Mouse (Mus musculus) neural tube, embryonic 11.5 days (tissue): ENCODE data around the gene Dlx2. TPM values are rescaled to one million over a fixed set of nuclear protein-coding genes. Genes with fewer than 3 reads are reported as not detected.

ENCODE experiments used
- ATAC-seq: fragments of 200-750 bp; cut with Nextera tagmentation; 2 replicates; pipeline ENCODE4 v1.8.0; 2017; ENCODE audit warnings: moderate number of reproducible peaks, mild to moderate bottlenecking, moderate TSS enrichment, moderate library complexity; ENCODE audit not compliant: insufficient read depth, low FRiP score, low TSS enrichment
- DNase-seq: peaks from one replicate; pipeline ENCODE4 v3.0.0-alpha.2; 2015; ENCODE audit warnings: low spot score
- H3K27ac ChIP-seq: fragments of 300-500 bp; sonication (generic); 2 replicates; pipeline ENCODE4 v1.5.1; 2014; ENCODE audit warnings: low read depth, mild to moderate bottlenecking, low read length
- H3K27me3 ChIP-seq: fragments of 300-500 bp; sonication (generic); 2 replicates; pipeline ENCODE4 v1.6.1; 2014; ENCODE audit warnings: mild to moderate bottlenecking, low read length, mixed read lengths; ENCODE audit not compliant: control insufficient read depth, insufficient read depth
- H3K36me3 ChIP-seq: fragments of 300-500 bp; sonication (generic); 2 replicates; pipeline ENCODE4 v1.6.1; 2014; ENCODE audit warnings: mild to moderate bottlenecking, low read length, moderate library complexity, mixed read lengths; ENCODE audit not compliant: control insufficient read depth, insufficient read depth
- H3K4me1 ChIP-seq: fragments of 300-500 bp; sonication (generic); 2 replicates; pipeline ENCODE4 v1.6.1; 2014; ENCODE audit warnings: low read length, mixed read lengths; ENCODE audit not compliant: control insufficient read depth, insufficient read depth
- H3K4me2 ChIP-seq: fragments of 300-500 bp; sonication (generic); 2 replicates; pipeline ENCODE4 v1.6.1; 2014; ENCODE audit warnings: low read depth, mild to moderate bottlenecking, moderate library complexity
- H3K4me3 ChIP-seq: fragments of 300-500 bp; sonication (generic); 2 replicates; pipeline ENCODE4 v1.5.1; 2014; ENCODE audit warnings: low read depth, low read length
- H3K9ac ChIP-seq: fragments of 300-500 bp; sonication (generic); 2 replicates; pipeline ENCODE4 v1.6.1; 2014; ENCODE audit warnings: mild to moderate bottlenecking, low read length
- H3K9me3 ChIP-seq: fragments of 300-500 bp; sonication (generic); 2 replicates; pipeline ENCODE4 v1.6.1; 2016; ENCODE audit warnings: low read length; ENCODE audit not compliant: control insufficient read depth
- WGBS: fragments of 180-500 bp; shearing (Covaris S2); extraction: QIAGEN DNeasy Blood & Tissue Kit; methylation state at CpG from one replicate; pipeline ENCODE4 v1.1.7; 2014; 5-methylcytosine and 5-hydroxymethylcytosine counted together
- polyA plus RNA-seq: library from polyadenylated mRNA; unstranded; fragments of >200 nt; fragmentation: Nextera tagmentation; extraction: Ambion mirVana; gene quantifications from 2 replicates; pipeline ENCODE4 v1.2.1, GENCODE M21; 2014

Gene Dlx2
- polyA plus RNA-seq, 1 experiment from 2014 or later: 2.2 TPM

- no peaks in the 10 kb centered on the region for H3K27me3 ChIP-seq
- no peak for ATAC-seq
- WGBS: 72% methylated on average over 16 of the region's 16 CpGs
- peaks cover 7% of the 10 kb centered on the region; the same call in 1 of the 2 replicates for H3K4me1 ChIP-seq
- DNase-seq: no peak
- H3K4me2 ChIP-seq: no peak overlapping the region
- H3K9ac ChIP-seq: no peak overlapping the region
- H3K36me3 ChIP-seq: no peaks in the 10 kb centered on the region
- H3K9me3 ChIP-seq: no peaks in the 10 kb centered on the region
- H3K27ac ChIP-seq: no peak overlapping the region
- no peak overlapping the region for H3K4me3 ChIP-seq
Measured at GRCm38 (mm10) chr2:71499276-71500230, 47.0 kb downstream of the Dlx2 start.

- H3K27ac ChIP-seq: no peak overlapping the region
- H3K9ac ChIP-seq: no peak overlapping the region
- no peaks in the 10 kb centered on the region for H3K27me3 ChIP-seq
- ATAC-seq: no peak
- no peaks in the 10 kb centered on the region for H3K36me3 ChIP-seq
- H3K4me3 ChIP-seq: no peak overlapping the region
- H3K9me3 ChIP-seq: no peaks in the 10 kb centered on the region
- H3K4me1 ChIP-seq: peaks cover 7% of the 10 kb centered on the region; the same call in 1 of the 2 replicates
- no peak overlapping the region for H3K4me2 ChIP-seq
- 49% methylated on average over 5 of the region's 5 CpGs for WGBS
- DNase-seq: no peak
Measured at GRCm38 (mm10) chr2:71497175-71497574, 49.4 kb downstream of the Dlx2 start.

GRCm38 (mm10) chr2:71494971-71495370 lies 51.6 kb downstream of the Dlx2 start:
- DNase-seq: no peak
- no peak overlapping the region for H3K4me2 ChIP-seq
- H3K4me1 ChIP-seq: 0 out of 2 replicates have a peak, but pooled peaks cover 2% of the 10 kb centered on the region
- no peak for ATAC-seq
- WGBS: 35% methylated on average over 4 of the region's 4 CpGs
- no peaks in the 10 kb centered on the region for H3K9me3 ChIP-seq
- no peak overlapping the region for H3K9ac ChIP-seq
- H3K27ac ChIP-seq: no peak overlapping the region
- H3K27me3 ChIP-seq: no peaks in the 10 kb centered on the region
- H3K36me3 ChIP-seq: no peaks in the 10 kb centered on the region
- H3K4me3 ChIP-seq: no peak overlapping the region

- ATAC-seq: no peak
- DNase-seq: no peak
Measured at GRCm38 (mm10) chr2:71494503-71494902, 52.1 kb downstream of the Dlx2 start.

More at GRCm38 (mm10) chr2:71494503-71494902, 52.1 kb downstream of the Dlx2 start:
- H3K36me3 ChIP-seq: no peaks in the 10 kb centered on the region
- no peak overlapping the region for H3K4me2 ChIP-seq
- no peaks in the 10 kb centered on the region for H3K9me3 ChIP-seq
- no peak overlapping the region for H3K4me3 ChIP-seq
- WGBS: 78% methylated on average over 10 of the region's 10 CpGs
- H3K27ac ChIP-seq: no peak overlapping the region
- no peak overlapping the region for H3K9ac ChIP-seq
- H3K27me3 ChIP-seq: no peaks in the 10 kb centered on the region
- H3K4me1 ChIP-seq: no peaks in the 10 kb centered on the region

Other genes starting within 250 kb of the Dlx2 start
- gene Slc25a12, start 179.0 kb downstream of the Dlx2 start, polyA plus RNA-seq: 34.9 and 40.4 TPM in 2 replicates
- gene Hat1, start 157.8 kb downstream of the Dlx2 start, polyA plus RNA-seq: 135 and 138 TPM in 2 replicates
- gene Metap1d, start 93.5 kb downstream of the Dlx2 start, polyA plus RNA-seq: 33.2 and 36.1 TPM in 2 replicates
- gene Dlx1, start 18.6 kb downstream of the Dlx2 start, polyA plus RNA-seq: 1.2 and 2.5 TPM in 2 replicates
- 35.2 and 39.9 TPM in 2 replicates for gene Itga6, start 198.9 kb upstream of the Dlx2 start, polyA plus RNA-seq